Mouse (Mus musculus) neural tube, embryonic 14.5 days (tissue): ENCODE measurements around the gene Abhd14b. TPM values are rescaled to one million over a fixed set of nuclear protein-coding genes. Genes with fewer than 3 reads are reported as not detected.

Experiments used
- ATAC-seq: fragments of 200-750 bp; cut with Nextera tagmentation; 2 replicates; pipeline ENCODE4 v1.8.0; 2017; ENCODE audit warnings: low read depth, mild to moderate bottlenecking, moderate TSS enrichment, moderate library complexity
- H3K27ac ChIP-seq: fragments of 300-500 bp; sonication (generic); 2 replicates; pipeline ENCODE4 v1.5.1; 2014; ENCODE audit warnings: low read depth, mild to moderate bottlenecking, control low read depth, low read length, moderate library complexity, mixed read lengths
- H3K27me3 ChIP-seq: fragments of 300-500 bp; sonication (generic); 2 replicates; pipeline ENCODE4 v1.6.1; 2014; ENCODE audit warnings: low read length; ENCODE audit not compliant: control insufficient read depth, insufficient read depth
- H3K36me3 ChIP-seq: fragments of 300-500 bp; sonication (generic); 2 replicates; pipeline ENCODE4 v1.6.1; 2014; ENCODE audit warnings: low read length, mixed read lengths; ENCODE audit not compliant: control insufficient read depth, insufficient read depth
- H3K4me1 ChIP-seq: fragments of 300-500 bp; sonication (generic); 2 replicates; pipeline ENCODE4 v1.6.1; 2014; ENCODE audit warnings: low read length; ENCODE audit not compliant: control insufficient read depth, insufficient read depth
- H3K4me2 ChIP-seq: fragments of 300-500 bp; sonication (generic); 2 replicates; pipeline ENCODE4 v1.6.1; 2014; ENCODE audit warnings: mild to moderate bottlenecking, low read depth, low read length, control low read depth
- H3K4me3 ChIP-seq: fragments of 300-500 bp; sonication (generic); 2 replicates; pipeline ENCODE4 v1.5.1; 2014; ENCODE audit warnings: low read depth, low read length, control low read depth, mixed read lengths
- H3K9ac ChIP-seq: fragments of 300-500 bp; sonication (generic); replicated peaks from 2 replicates; pipeline ENCODE4 v1.6.1; 2014; ENCODE audit warnings: low read depth, mild to moderate bottlenecking, control low read depth, low read length, mixed read lengths
- H3K9me3 ChIP-seq: fragments of 300-500 bp; sonication (generic); 2 replicates; pipeline ENCODE4 v1.6.1; 2016; ENCODE audit warnings: low read length; ENCODE audit not compliant: control insufficient read depth
- WGBS: fragments of 180-500 bp; shearing (Covaris S2); extraction: QIAGEN DNeasy Blood & Tissue Kit; methylation state at CpG from one replicate; pipeline ENCODE4 v1.1.7; 2014; 5-methylcytosine and 5-hydroxymethylcytosine counted together
- polyA plus RNA-seq: library from polyadenylated mRNA; unstranded; fragments of >200 nt; fragmentation: Nextera tagmentation; extraction: Ambion mirVana; gene quantifications from 2 replicates; pipeline ENCODE4 v1.2.1, GENCODE M21; 2014

Abhd14b gene
- polyA plus RNA-seq, 1 experiment from 2014 or later: 8.6 TPM

GRCm38 (mm10) chr9:106410086-106410650 is 37.1 kb upstream of the Abhd14b start:
- H3K4me1 ChIP-seq: no peaks in the 10 kb centered on the region
- H3K9ac ChIP-seq: no peak overlapping the region
- H3K4me2 ChIP-seq: no peak overlapping the region
- H3K9me3 ChIP-seq: no peaks in the 10 kb centered on the region
- no peaks in the 10 kb centered on the region for H3K27me3 ChIP-seq
- H3K27ac ChIP-seq: no peak overlapping the region
- H3K4me3 ChIP-seq: no peak overlapping the region
- WGBS: 56% methylated on average over 2 of the region's 2 CpGs
- ATAC-seq: no peak
- H3K36me3 ChIP-seq: no peaks in the 10 kb centered on the region

- Histone ChIP-seq H3K36me3 (no peaks in the 10 kb centered on the region), H3K27ac (no peak overlapping the region), H3K9ac (no peak overlapping the region), H3K4me3 (no peak overlapping the region), H3K4me1 (no peaks in the 10 kb centered on the region), H3K27me3 (no peaks in the 10 kb centered on the region), H3K9me3 (no peaks in the 10 kb centered on the region), H3K4me2 (no peak overlapping the region)
- 78% methylated on average over 9 of the region's 9 CpGs for WGBS
- no peak for ATAC-seq
Measured at GRCm38 (mm10) chr9:106411091-106411594, 36.1 kb upstream of the Abhd14b start.

- Histone ChIP-seq H3K4me2 (no peak overlapping the region), H3K4me1 (no peaks in the 10 kb centered on the region), H3K36me3 (no peaks in the 10 kb centered on the region), H3K9ac (no peak overlapping the region), H3K27ac (no peak overlapping the region), H3K27me3 (no peaks in the 10 kb centered on the region), H3K9me3 (no peaks in the 10 kb centered on the region), H3K4me3 (no peak overlapping the region)
- no peak for ATAC-seq
- WGBS: 74% methylated on average over 6 of the region's 6 CpGs
Measured at GRCm38 (mm10) chr9:106411729-106412128, 35.5 kb upstream of the Abhd14b start.

GRCm38 (mm10) chr9:106412210-106412609 is 35.0 kb upstream of the Abhd14b start:
- Histone ChIP-seq H3K9me3 (no peaks in the 10 kb centered on the region), H3K36me3 (no peaks in the 10 kb centered on the region), H3K27ac (no peak overlapping the region), H3K9ac (no peak overlapping the region), H3K27me3 (no peaks in the 10 kb centered on the region), H3K4me1 (no peaks in the 10 kb centered on the region), H3K4me3 (no peak overlapping the region), H3K4me2 (no peak overlapping the region)
- no peak for ATAC-seq
- WGBS: 76% methylated on average over 3 of the region's 3 CpGs

- 86% methylated on average over 5 of the region's 5 CpGs for WGBS
- H3K4me1 ChIP-seq: peaks cover 8% of the 10 kb centered on the region
- H3K27ac ChIP-seq: no peak overlapping the region
- no peak for ATAC-seq
- H3K4me2 ChIP-seq: no peak overlapping the region
- no peaks in the 10 kb centered on the region for H3K36me3 ChIP-seq
- no peak overlapping the region for H3K9ac ChIP-seq
- no peaks in the 10 kb centered on the region for H3K27me3 ChIP-seq
- H3K9me3 ChIP-seq: no peaks in the 10 kb centered on the region
- no peak overlapping the region for H3K4me3 ChIP-seq
Measured at GRCm38 (mm10) chr9:106413606-106414005, 33.7 kb upstream of the Abhd14b start.

- Histone ChIP-seq H3K4me1 (peaks cover 20% of the 10 kb centered on the region), H3K36me3 (no peaks in the 10 kb centered on the region), H3K4me2 (no peak overlapping the region), H3K4me3 (no peak overlapping the region), H3K9ac (no peak overlapping the region), H3K9me3 (no peaks in the 10 kb centered on the region), H3K27ac (no peak overlapping the region), H3K27me3 (no peaks in the 10 kb centered on the region)
- ATAC-seq: no peak
- WGBS: 89% methylated on average over 6 of the region's 6 CpGs
Measured at GRCm38 (mm10) chr9:106416826-106417225, 30.4 kb upstream of the Abhd14b start.

- H3K9ac ChIP-seq: peak overlapping the region; percentile 54
- H3K4me2 ChIP-seq: peak overlapping the region; percentile 60
- H3K27ac ChIP-seq: no peak overlapping the region
- WGBS: 16% methylated on average over 29 of the region's 29 CpGs
- no peaks in the 10 kb centered on the region for H3K27me3 ChIP-seq
- peak overlapping the region; percentile 21; the same call in 1 of the 2 replicates for H3K4me3 ChIP-seq
- H3K9me3 ChIP-seq: no peaks in the 10 kb centered on the region
- peak; percentile 57 for ATAC-seq
- H3K4me1 ChIP-seq: peaks cover 20% of the 10 kb centered on the region
- no peaks in the 10 kb centered on the region for H3K36me3 ChIP-seq
Measured at GRCm38 (mm10) chr9:106417841-106418625, 29.2 kb upstream of the Abhd14b start.

GRCm38 (mm10) chr9:106420608-106421007 is 26.7 kb upstream of the Abhd14b start:
- no peak for ATAC-seq
- Histone ChIP-seq H3K4me3 (no peak overlapping the region), H3K9me3 (no peaks in the 10 kb centered on the region), H3K4me1 (peaks cover 20% of the 10 kb centered on the region), H3K4me2 (no peak overlapping the region), H3K9ac (peak overlapping the region; percentile 1; the same call in 1 of the 2 replicates), H3K36me3 (no peaks in the 10 kb centered on the region), H3K27ac (no peak overlapping the region), H3K27me3 (no peaks in the 10 kb centered on the region)
- WGBS: 0% methylated on average over 2 of the region's 2 CpGs
